Mouse (Mus musculus) heart, adult 8-10 months (tissue): ENCODE data around the gene Pvr. TPM values are rescaled to one million over a fixed set of nuclear protein-coding genes. Genes with fewer than 3 reads are reported as not detected.
A peak's percentile ranks its signal among the peaks of the same experiment; 100 is the strongest.
"Not testable (repeated sequence)": the region's sequence is repeated elsewhere in the genome, so short reads cannot be mapped to it uniquely, and the experiment has no call there.

Experiments
- DNase-seq: peaks from one replicate; pipeline ENCODE4 v3.0.0; 2022; ENCODE audit warnings: low spot score
- total RNA-seq, 4 experiments: library from RNA; stranded (reverse); gene quantifications; 2 replicates each; pipeline ENCODE4 v1.2.4; 2022

Pvr gene
- total RNA-seq, 4 experiments from 2014 or later = 17.9 to 25.0 (median 20.5) TPM

DNA sequence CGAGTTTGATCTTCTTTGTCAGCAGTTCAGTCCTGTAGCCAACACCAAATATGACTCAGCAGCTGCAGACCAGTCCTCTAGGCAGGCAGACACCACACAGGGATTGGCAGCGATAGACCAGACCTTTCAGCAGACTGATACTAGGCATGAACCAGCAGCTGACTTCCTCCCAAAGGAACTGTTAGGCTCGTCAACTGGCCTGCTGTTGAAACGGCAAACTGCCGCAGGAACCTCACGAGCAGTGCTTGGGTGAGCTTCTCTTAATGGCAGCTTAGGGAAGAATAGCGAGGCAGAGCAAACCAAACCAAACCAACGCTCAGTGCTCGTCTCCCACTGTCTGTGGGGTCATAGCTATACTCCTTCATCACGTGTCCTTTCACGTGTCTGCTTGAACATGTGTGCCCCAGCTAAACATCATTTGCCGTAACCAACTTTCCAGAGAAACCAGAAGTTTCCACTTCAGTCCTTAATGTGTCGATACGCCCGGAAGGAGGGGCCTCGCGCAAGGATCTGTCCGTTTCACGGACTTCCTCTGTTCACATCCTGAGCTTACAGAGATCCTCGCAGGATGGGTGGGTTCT is 14.3 kb upstream of the Pvr start:
- peak; percentile 74 for DNase-seq

DNA sequence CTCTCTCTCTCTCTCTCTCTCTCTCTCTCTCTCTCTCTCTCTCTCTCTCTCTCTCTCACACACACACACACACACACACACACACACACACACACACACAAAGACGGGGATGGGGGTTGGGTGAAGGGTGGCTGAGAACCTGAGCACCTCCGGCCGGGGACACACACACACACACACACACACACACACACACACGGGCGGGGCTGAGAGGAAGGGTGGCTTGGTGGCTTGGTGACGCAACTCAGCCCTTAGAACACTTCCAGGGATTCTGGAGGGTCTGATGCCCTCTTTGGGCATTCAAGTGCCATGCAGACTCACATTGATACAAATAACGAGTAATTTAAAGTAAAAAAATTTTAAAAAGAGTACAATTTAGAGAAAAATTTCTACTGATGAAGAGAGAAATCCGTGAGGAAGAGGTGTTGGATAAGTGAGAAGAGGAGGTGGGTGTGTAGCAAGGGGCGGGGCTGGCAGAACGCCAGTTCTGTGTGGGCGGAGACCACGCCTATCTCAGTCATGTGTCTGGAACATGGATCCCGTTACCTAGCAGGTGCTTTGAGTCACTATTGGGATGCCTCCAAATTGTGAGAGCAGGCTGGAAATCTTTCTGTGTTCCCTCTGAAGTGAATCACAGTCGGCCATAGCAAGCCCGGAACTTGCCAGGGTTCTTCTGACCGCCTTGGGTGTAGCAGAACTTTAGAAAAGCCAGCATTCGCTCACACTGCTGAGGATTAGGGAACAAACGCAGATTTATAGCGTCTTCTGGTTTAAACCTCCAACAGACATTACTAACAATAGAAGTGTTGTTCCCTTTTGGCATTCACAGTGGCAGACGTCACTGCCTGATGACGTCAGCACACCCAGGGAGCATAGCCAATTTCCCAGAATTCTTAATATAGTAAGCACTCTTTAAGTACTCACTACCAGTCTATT is 12.2 kb upstream of the Pvr start:
- peak; percentile 86 for DNase-seq

DNA sequence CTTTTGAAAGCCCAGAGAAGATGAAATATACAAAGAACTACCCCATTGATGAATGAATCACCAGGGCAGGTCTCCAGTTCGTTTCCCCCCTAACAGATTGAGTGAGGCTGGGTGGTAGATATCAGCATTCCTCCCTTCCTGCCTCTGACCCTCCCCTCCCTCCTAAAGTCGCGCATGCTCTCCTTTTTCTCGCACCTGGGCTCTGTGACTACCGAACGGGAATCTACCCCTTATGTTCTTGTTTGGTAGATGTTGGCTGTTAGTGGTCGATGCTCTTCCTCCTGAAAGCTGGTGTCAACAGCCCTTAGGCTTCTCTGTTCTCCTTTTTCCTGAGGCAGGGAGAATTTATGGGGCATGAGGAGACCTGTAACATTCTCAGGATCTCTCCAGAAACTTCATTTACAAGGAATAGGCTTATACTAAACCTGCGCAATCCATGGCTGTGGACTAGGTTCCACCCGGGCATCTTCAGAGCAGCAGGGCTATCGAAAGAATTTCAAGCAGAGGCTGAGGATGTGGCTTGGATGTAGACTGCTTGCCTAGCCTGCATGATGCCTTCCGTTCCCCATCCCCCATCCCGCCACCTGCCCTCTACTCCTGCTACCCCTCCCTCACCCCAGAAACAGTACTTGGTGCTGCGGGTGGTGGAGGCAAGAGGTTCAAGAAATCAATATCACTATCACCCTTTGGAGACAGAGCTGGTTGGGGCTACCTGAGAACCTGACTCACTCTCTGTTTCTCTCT is 11.3 kb upstream of the Pvr start:
- DNase-seq = no peak

DNA sequence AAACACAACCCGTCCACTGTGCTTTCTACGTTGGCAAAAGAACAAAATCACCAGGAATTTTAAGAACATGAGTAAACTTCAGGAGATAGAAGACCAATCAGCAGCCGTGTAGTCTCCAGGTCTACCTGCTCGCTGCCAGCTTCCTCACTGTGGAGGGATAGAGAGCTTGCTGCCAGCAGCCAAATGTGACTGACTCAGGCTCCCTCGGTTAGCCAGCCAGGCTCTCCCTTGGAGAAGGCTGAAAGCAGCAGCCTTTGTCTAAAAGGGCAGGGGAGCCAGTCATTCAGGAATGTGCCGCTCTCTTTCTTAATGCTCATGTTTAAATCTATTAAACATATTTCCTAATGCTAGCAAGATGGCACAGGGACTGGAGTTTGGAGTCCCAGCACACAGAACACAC is 9.5 kb upstream of the Pvr start:
- not testable (repeated sequence) for DNase-seq

DNA sequence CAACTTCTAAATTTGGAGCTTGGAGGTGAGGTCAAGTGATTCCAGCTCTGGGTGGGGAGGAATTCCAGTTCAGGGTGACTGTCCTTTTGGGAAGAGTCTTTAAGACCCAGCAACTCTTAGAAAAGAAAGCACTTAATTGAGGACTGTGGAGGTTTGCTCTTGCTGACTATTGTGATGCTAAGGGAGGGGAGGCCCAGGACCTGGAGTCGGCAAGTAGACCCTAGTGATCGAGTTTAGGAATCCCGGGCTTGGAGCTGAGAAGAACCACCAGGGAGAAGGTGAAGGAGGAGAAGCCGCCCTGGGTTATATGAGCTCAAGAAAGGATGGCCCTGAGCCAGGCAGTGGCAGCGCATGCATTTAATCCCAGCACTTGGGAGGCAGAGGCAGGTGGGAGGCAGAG is 7.5 kb upstream of the Pvr start:
- no peak for DNase-seq

DNA sequence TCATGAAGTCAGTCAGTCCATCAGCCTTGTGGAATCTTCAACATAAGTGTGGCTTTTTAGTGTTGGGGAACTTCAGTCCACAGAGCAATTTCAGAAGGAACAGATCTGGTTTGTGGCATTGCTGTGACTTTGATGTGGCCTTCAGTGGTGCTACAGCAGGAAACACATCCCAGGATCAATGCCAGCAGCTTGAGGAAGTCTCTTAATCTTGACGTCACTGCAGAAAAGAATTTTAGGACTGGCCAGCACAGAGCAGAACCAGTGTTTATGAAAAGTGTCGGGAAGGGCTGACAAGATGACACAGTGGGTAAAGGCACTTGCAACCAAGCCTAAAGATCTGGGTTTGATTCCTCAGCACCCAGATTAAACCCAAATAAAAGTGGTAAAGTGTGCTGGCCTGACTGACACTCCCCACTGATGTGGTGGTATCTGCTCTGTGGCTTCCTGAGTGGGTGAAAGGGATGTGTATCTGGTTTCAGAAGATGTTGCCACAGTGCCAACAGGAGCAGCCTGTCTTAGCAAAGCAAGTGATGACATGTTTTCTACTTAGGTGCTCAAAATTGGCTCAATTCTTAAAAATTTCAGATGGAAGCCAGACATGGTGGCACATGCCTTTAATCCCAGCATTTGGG is 6.0 kb upstream of the Pvr start:
- peak; percentile 53 for DNase-seq

DNA sequence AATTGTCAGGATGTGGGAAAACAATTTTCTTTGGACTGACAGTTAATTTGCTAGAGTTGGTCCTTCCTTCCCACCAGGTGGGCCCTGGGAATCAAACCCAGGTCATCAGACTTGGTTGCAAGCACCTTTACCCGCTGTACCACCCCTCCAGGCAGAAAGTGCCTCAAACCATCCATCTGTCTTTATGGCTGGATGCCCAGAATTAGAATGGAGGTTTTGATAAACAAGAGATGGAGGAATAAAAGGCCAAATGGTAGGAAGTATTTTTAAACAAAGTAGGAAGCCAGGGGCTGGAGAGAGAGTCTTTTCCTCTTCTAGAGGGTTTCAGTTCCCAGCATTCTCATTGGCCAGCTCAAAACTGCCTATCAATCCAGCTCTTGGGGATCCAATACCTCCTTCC is 4.4 kb upstream of the Pvr start:
- no peak for DNase-seq

DNA sequence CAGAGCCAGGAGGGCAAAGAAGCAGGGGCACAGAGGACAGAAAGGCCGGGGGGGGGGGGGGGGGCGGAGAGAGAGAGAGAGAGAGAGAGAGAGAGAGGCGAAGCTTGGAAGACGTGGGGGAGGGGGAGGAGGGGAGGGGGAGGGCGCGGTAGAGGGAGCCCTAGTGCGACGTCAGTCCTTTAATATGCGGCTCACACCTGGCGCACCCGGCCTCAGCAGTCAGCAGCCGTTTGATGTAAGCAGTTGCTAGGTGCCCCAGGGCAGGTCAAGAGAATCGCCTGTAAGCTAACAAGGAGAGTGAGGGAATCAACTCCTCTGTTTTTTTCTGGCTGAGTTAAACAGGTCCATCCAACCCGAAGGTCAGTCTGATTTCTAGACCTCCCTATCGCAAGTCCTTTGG is 2.8 kb upstream of the Pvr start:
- DNase-seq = no peak

DNA sequence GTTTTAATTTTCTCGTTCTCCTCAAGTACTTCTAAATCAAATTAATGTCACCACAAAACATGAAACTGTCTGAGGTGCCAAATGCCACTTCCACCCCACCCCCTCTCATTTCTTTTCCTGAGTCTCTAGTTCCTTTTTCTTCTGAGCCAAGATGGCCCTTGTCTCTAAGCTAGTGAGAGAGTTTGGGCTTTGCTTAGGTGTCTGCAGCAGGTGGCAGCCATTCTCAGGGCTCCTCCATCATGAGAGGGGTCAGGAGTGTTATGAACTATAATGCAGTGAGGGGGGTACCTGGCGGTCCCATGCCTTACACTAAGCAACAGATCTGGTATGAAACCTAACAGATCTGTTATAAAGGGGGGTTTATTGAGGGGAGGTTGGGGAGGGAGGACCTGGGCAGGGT is 2.4 kb upstream of the Pvr start:
- no peak for DNase-seq

DNA sequence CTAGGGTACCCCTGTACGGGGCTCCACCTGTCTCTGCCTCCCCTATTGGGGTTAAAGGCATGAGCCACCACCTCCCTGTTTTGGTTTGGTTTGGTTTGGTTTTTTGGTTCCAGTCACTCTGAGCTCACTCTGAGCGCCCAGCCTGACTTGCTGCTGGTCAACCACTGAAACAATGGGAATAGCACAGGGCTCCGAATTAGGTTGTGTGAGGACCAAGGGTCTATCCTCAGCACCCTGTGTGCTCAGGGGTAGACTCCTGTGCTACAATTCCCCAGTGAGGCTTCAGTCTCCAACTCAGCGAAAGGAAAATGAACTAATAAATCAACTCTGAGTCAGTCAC is 824 bp downstream of the Pvr start:
- no peak for DNase-seq

DNA sequence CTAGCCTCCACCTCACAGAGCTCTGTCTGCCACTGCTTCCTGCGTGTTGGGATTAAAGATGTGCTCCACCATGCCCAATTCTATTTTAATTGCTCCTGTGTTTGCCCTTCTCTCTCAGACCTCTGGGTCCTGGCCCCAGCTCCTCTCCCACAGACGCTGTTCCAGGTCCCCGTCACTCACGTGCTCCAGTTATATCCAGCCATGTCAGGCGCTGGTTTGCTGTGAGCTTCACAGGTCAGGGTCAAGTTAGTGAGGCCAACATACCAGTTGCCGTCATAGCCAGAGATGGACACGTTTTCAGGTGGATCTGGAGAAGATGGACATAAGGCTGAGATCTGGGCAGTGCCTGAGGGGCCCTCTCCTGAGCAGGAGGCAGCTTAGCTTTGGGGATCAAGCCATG is 6.4 kb downstream of the Pvr start:
- no peak for DNase-seq

DNA sequence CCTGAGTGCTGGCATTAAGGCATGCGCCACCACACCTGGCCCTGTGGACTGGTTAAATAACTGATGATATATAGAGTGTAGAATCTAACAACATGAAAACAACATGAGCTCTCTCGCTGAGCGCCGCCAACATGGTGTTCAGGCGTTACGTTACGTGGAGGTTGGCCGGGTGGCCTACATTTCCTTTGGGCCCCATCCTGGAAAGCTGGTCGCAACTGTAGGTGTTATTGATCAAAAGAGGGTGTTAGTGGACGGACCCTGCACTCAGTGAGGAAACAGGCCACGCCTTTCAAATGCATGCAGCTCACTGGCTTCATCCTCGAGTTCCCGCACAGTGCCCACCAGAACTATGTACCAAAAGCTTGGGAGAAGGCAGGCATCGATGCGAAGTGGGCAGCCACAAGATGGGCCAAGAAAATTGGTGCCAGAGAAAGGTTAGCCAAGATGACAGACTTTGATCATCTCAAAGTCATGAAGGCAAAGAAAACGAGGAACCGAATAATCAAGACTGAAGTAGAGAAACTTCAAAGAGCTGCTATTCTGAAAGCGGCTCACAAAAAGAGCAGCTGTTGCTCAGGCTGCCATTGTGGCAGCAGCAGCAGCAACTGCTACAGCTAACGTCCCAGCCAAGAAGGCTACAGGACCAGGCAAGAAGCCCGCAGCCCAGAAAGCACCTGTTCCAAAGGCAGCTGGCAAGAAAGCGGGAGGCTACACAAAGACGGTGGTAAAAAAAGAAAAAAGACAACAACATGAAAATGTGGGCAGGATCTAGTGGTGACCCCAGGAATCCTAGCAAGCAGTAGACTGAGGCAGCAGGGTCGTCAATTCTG is 9.1 kb downstream of the Pvr start:
- no peak for DNase-seq

DNA sequence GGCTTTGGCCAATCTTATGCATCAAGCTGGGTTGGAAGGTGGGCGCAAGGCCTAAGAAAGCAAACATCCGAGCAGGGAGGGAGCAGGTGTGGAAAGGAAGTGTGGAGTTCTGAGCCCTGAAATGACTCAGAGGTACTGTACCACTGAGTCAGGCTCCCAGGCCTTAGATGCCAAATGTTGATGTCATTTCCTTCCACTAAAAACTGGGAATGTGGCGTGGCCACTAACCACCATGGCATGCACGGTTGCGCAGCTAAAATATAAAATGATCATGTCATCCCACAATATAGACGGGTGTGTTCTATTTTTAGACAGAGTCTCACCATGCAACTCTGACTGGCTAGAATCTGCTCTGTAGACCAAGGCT is 9.7 kb downstream of the Pvr start:
- DNase-seq = no peak

DNA sequence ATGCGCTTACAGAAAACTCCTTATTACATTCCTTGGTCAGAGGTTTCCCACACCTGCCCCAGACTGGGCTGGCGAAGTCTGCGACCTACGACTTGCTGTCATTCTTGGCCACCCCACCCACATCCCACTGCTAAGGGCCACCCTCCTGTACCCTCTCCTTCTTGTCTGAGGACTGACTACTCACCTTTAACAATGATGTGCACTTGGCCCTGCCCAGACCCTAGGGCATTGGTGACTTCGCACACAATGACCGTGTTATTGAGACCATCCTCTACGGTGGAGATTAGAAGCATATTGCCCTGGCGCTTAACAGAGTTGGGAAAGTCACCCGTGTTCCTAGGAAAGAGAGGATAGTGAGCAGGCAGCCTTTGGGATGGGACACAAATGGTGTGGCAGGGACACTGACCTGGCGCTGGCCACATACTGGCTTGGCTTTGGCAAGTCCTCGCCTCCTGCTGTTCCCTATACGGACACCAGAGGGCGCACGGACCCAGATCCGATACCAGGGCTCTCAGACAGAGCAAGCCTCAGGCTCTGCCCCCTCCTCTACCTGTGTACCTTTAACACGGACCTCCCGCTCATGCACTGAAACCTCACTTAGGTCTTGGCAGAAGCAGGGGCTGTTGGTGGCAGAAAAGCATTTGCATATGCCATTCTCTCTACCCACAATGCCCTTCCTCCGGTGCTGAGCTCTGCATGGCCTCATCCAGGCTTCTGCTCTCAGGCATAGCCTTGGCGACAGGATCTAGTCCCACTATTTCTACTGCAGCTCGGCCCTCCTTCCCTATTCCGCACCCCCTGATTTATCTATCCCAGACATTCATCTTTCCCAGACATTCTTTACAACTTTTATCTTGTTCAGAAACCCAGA is 10.3 kb downstream of the Pvr start:
- DNase-seq = peak; percentile 85

DNA sequence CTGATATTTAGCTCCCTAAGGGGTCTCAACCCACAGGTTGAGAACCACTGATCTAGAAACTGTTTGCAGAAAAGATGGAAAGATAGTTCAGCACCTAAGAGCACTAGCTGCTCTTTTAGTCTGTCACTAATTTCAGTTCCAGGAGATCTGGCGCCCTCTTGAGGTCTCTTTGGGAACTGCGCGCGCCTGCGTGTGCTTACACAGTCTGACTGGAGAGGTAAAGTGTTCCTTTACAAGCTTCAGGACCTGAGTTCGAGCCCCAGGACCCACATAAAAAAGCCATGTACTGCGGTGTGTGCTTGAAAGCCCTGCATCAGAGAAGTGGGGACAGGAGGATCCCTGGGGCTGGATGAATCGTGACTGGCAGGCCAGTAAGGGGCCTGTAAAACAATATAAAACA is 31.1 kb downstream of the Pvr start:
- no peak for DNase-seq

DNA sequence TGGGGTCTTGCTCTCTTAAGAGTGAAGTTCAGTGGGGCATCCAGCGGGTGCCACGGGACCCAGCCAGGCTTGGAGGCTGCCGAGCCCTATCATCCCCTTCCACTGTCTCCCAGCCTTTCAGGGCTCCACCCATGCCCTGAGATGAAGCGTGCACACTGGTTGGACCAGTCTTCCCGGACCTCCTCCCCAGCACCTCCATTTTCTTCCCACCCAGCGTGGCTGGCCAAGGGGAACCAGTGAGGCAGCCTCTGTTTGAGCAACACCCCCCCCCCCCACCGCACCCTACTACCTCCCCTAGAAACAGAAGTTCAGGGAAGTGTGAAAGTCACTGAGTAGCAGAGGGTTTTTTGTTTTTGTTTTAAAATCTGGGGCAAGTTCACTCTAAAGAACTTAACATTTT is 33.1 kb downstream of the Pvr start, which contains the start of gene Ceacam19:
Gene Ceacam19 (minus strand): TSS at position 117 of the 400 bp plus-strand sequence.
- DNase-seq = no peak

DNA sequence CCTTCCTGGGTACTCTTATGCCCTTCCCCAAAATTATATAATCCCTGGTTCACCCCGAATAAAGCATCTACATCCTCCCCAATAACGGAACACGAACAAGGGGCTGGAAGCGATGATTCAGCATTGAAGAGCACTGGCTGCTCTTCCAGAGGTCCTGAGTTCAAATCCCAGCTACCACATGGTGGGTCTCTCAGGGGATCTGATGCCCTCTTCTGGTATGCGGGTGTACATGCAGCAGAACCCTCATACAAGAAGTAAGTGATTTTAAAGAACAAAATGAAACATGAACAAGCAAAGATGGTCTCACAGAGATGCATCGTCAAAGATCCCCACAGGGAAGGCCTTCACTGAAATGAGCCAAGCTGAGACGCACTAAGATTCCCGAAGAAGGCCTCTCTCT is 40.2 kb downstream of the Pvr start:
- no peak for DNase-seq

DNA sequence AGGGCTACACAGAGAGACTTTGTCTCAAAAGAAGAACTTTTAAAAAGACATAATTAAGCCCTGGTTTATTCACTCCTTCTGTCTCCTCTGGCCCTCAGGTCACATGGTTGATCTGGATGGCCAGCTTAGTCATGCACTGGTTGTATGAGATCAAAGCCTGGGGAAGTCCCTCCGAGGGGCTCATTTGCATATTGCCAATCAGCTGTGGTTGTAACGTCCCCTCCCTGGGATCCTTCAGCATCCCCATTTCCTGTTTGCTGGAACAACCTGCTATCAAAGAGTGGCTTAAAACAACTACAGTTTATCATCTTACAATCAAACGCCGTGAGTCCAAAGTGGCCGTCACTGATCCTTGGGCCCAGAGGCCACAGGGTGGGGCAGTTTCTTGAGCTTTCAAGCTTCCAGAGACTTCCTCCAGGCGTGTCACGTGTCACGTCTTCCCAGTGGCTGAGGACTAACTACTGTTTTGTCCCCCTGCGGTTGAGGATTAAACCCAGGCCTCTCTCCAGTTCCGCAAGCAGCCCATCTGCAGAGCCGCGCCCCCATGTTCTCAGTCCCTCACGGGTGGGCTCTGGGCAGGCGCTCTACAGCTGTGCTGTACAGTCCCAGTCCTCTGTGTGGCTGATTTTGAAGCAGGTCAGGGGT is 44.1 kb downstream of the Pvr start:
- DNase-seq = no peak

DNA sequence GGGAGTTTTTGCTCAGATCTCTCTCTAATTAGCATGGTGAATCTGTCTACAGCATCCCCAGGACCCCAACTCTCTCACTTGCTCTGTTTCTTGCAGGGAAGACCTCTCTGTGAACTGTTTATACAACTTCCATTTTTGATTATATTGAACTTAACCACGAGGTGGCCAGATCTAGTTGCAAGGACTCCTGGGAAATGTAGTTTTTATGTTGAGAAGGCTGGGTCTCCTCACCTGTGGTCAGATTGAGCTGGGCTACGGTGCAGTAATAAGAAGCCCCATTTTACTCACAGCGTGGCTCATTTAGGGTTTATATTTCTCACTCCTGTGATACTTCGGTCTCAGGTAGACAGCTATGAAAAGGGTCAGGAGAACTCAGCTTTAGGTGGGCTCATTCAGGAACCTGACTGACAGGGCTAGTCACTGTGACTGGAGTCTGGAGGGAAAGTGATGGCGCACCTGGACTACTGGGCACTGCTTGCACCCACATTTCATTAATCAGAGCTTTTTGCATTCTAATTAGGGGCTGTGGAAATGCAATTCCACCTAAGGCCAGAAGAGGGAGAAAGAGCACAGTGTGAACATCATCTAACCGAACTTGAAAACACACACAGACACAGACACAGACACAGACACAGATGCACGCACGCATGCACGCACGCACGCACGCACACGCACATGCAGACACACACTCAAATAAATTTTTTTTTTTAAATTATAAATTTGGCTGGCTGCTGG is 44.8 kb downstream of the Pvr start:
- peak; percentile 54 for DNase-seq
